Mouse (Mus musculus): Measurements from ENCODE around the gene Hmgb3.
A peak's percentile ranks its signal among the peaks of the same experiment; 100 is the strongest.

Gene Hmgb3

GRCm38 (mm10) chrX:71589181-71589580 is 33.5 kb downstream of the Hmgb3 start:
- no peak for DNase-seq (ENCODE audit: low spot score in 2 of 2)

DNA sequence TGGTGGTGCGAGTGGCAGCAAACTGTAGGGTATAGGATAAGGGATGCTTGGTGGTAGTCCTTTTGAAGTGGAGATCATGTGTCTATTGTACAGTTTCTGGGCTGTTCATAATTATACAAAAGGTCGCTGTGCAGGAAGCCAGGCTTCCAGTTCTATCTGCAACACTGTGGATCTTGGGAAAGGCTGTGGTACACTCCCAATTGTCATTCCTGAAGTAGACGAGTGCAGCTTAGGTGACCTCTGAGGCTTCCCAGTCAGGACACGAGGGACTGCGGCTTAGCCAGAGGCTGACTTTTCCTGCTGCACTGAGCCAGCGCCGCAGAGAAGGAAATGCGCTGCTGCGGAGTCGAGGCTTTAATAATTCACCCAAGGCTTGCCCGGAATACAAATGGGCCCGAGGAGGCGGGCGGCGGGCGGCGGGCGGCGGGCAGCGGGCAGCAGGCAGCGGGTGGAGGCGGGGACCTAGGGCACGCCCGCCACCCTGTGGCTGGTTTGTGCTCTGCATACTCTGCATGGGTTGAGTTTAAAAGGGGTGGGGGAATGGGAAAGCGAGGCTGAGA is 45.4 kb downstream of the Hmgb3 start:
- peak in 1 of 2 experiments; percentile 4 for DNase-seq (ENCODE audit: low spot score in 2 of 2)

Measured in heart, adult 9 months (tissue).